Mouse (Mus musculus) c-Kit-positive CD71-positive TER-119-negative erythroid progenitor cells, embryonic 14.5 days (primary cell): ENCODE measurements around the gene Olfr352.

ENCODE experiments used
- DNase-seq: peaks from one replicate; pipeline ENCODE4 v3.0.0-alpha.2; 2013; ENCODE audit warnings: low read depth

Olfr352 gene

DNA sequence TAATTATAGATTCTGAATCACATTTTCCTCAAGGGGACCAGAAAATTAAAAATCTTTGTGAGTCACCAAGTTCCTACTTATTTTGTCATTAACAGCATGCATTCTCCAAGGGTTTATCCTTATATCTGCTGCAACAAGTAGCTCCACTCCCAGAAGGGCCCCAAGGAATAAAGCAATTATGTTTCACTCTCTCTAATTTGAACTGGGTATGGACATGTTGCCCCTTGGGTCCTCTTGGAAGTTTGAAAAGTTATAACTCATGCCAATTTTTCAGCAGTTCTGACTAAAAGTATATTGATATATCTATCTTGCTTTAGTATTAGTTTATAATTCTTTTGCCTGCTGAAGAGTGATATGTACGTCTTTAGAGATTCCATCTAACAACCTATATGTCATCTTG, at the start of gene Olfr352:
Olfr352 (plus strand) TSS at position 301 of the 400 bp plus-strand sequence.
- no peak for DNase-seq

DNA sequence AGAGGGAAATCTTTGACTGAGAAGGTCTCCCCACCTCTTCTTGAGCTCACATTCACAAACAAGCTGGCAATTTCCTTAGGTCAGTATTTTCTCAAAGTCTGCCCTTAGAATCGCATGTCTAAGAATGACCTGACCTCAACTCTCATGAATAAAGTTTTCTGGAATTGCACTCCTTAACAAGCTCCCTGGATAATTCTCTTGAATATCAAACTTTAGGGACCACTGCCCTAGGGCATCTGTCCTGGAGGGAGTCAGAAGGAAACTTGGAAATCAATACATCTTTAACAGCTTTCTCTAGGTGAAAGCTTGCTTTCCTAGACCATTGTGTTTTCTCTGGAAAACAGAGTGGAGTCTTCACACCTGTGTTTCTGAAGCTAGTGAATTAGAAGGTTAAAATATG, 22.2 kb upstream of the Olfr352 start, which contains the start of gene Olfr350:
Olfr350 (plus strand) TSS at position 301 of the 400 bp plus-strand sequence.
- no peak for DNase-seq

DNA sequence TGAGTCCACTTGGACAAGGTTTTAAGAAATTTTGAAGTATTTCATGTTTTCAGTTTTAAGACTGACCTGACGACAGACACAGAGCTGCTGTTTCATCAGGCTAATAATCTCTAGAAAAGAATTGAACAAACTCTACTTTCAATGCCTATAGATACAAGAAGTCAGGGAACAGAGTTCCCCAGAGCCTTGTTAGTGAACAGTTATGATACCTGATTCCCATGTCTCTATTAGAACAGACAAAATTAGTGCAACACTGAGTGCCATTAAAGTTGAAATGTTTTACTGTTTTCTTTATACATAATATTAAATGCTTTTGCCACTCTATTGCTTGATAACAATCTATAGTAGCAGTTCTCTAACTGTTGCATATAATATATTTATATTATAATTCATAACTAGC, 5.7 kb upstream of the Olfr352 start, which contains the start of gene Olfr351:
Olfr351 (minus strand) TSS at position 101 of the 400 bp plus-strand sequence.
- no peak for DNase-seq

DNA sequence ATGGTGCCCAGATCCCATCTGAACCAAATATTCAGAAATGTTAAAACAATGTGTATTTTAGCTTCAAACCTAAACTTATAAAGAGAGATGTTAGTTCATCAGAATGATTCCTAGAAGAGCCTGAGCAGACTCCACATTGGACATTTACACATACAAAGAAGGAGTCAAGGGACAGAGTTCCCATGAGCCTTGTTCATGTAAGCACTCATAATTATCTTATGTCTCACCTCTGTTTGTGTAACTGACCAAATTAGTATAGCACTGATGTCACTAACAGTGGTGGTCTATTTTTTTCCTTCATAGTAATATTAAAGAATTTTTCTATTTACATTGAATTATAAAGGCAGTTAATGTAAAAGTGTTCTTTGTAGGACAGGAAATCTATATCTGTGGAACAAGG, 24.6 kb downstream of the Olfr352 start, which contains the start of gene Olfr353:
Olfr353 (minus strand) TSS at position 101 of the 400 bp plus-strand sequence.
- no peak for DNase-seq

DNA sequence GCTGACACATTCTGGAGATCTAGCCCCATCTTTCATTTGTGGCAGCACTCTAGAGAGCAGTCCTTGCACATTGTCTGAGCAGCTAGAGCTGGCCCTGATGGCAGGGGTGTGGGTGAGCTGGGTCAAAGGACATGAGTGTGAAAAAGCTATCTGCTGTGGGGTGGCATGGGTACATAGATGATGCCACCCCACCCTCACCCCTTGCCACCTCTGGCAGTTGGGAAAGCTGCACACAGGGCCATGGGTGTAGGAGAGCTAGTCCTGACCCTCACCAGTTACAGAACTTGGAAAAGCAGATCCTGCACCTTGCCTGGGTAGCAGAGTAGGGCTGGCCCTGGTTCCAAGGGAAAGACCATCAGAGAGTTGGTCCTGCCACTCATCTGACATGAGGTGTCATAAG, 28.9 kb downstream of the Olfr352 start:
- no peak for DNase-seq

DNA sequence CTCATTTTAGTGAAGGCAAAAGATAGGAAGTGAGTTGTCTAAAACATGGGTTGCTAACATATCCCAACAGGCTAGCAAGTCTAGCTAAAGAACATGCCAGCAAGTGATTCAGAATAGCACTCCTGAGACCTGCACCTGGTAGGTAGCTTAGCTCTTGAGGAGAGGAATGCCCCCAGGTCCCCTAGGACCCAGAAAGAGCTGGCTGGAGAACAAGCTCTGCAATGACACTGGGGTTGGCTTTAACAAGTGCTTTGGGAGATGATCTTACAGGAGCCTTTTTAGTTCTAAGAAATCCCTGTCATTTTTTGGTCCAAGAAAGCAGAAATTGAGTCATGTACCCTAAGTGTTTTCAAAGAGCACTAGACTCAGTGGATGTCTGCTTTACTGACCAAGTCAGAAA, 37.1 kb downstream of the Olfr352 start, which contains the start of gene Olfr354:
Olfr354 (plus strand) TSS at position 301 of the 400 bp plus-strand sequence.
- no peak for DNase-seq
